Mouse (Mus musculus): ENCODE results near the gene Trpv6.

Gene Trpv6

GRCm38 (mm10) chr6:41622661-41623060, 13.5 kb downstream of the Trpv6 start:
- peak; percentile 69 for DNase-seq (ENCODE audit: low read depth, low spot score)

GRCm38 (mm10) chr6:41621241-41621990, 14.8 kb downstream of the Trpv6 start:
- no peak for DNase-seq (ENCODE audit: low read depth, low spot score)

- DNase-seq (ENCODE audit: low read depth, low spot score): no peak
Observed at GRCm38 (mm10) chr6:41620173-41620798, 15.9 kb downstream of the Trpv6 start.

GRCm38 (mm10) chr6:41607637-41608036, 28.6 kb downstream of the Trpv6 start:
- DNase-seq (ENCODE audit: low read depth, low spot score): no peak

DNA sequence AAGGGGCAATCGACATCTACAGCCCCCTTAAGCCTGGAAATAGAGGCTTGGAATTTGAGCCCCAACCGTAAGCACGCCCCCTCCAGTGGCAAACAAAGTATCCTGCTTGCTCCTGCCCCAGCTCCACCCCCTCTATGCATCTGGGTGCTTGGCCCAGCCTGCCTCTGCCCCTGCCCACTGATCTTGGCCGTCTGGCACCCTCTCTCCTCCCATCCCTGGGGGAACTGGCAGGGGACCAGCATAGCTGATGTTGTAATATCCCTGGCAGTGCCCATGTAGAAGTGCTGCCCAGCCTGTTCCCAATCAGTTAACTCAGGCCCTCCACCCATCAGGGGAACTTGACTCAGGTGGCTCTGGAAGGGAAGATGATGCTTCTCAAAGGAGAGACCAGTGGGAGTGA, 30.0 kb downstream of the Trpv6 start:
- peak; percentile 24 for DNase-seq (ENCODE audit: low read depth, low spot score)

GRCm38 (mm10) chr6:41605794-41606104, 30.5 kb downstream of the Trpv6 start:
- no peak for DNase-seq (ENCODE audit: low read depth, low spot score)

DNA sequence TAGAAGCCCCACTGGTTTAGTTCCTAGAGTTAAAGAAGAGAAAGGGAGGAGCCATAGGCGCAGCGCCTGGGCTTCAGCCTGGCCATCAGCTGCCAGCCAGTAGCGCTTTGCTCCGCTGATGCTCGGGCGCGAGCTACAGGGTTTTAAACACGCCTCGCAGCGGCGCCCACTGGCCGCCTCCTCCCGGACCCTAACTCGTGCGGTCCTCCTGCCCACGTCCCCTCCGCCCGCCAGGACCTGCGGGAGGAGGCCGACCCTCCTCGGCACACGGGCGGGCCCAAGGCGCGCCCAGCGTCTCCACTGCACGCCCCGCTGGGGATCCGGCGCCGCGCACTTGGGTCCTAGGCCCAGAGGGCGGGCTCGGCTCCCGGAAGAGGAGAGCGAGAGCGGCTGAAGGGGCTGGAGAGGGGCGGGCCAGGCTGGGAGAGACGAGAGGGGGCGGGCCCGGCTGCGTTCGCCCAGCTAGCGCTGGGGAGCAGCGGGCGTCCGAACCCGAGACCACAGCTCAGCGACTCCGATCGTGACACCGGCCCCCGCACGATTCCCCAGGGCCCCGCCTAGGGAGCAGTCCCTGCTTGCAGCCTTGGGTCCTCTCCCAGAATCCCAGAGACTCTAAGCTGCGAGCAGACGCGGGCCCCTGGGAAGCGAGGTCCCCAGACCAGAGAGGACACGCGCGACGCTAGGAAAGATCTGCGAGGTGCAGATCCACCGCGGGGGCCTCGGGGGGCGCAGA, 31.0 kb downstream of the Trpv6 start, which contains the start of gene Ephb6:
TSS of gene Ephb6 (plus strand) at position 422 of the 733 bp plus-strand sequence.
- DNase-seq (ENCODE audit: low read depth, low spot score): peak; percentile 85

DNA sequence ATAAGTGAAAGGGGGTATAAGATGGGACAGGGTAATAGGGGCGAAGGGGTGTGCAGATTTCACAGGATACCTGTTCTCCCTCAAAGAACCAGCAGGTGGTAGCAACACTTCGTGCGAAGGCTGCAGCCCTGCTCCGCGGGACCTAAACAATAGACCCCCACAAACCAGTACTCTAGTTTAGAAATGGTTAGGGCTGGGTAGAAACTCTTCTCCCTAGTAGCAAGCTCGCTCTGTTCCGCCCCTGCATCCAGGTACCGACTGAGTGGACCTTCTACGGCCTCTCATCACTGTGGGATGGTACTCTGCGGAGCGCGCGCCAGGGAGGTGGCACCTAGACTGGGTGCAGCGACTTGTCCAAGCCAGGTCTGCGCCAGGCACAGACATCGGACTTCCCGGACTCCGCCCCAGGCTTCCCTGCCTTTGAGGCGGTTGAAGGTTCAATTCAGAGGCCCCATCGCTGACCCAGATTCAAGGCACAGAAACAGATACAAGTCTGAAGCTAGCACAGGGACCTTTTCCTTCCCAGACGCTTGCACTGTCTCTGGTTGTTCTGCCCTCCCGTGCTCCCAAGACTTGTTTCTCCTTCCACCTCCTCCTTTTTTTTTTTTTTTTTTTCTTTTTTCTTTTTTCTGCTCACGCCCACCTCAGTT, 31.7 kb downstream of the Trpv6 start:
- DNase-seq (ENCODE audit: low read depth, low spot score): peak; percentile 80

- no peak for DNase-seq (ENCODE audit: low read depth, low spot score)
Observed at GRCm38 (mm10) chr6:41582189-41582588, 54.0 kb downstream of the Trpv6 start.

- DNase-seq (ENCODE audit: low read depth, low spot score): peak; percentile 36
Observed at GRCm38 (mm10) chr6:41581295-41581694, 54.9 kb downstream of the Trpv6 start.

DNA sequence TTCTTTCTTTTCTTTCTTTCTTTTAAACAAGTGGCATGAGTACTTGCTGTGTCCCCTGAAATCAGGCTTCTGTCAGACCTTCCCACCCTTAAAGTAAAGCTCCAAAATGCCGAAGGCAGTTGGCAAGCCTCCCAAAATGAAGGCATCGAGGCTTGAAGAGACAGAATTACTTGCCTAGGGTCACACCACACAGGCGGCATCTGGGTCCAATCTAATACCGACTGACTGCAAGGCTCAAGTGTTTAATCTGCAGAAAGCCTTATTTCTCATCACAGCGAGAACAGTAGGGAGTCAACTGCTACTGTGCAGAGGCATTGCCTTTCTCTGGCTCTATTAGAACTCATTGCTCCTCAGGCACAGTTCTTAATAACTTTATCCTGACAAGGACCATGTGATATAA, 58.9 kb downstream of the Trpv6 start:
- DNase-seq (ENCODE audit: low read depth, low spot score): no peak

DNA sequence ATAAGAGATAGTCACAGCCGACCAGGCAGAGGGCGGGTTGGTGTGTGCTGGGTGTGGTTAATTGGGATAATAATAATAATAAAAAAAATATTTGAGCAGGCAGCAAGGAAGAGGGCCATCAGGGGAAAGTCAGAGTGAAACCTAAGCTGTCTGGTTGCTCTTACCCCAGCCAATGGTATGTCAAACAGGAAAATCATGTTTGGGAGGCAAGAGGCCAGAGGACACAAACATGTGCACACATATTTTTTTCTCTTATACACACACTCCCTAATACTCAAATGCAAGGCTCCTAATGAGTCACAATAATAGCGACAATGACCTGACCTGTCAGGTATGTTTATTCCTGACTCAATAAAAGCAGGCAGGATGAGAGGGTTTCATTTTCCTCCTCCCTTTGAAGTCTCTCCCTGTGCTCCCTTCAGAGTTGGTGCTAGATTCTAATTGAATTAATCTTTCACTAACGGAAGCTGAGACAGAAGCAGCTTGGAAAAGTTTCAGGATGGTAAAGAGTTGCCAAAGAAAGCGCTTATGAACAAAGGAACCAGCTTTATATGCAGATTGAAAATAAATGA, 59.6 kb downstream of the Trpv6 start:
- no peak for DNase-seq (ENCODE audit: low read depth, low spot score)

All from CD4-positive, CD25-positive, alpha-beta regulatory T cell, adult 2 months (primary cell).